Mouse (Mus musculus): ENCODE measurements around the gene Fars2. TPM values are rescaled to one million over a fixed set of nuclear protein-coding genes. Genes with fewer than 3 reads are reported as not detected.
A peak's percentile ranks its signal among the peaks of the same experiment; 100 is the strongest.

Gene Fars2
- total RNA-seq, 1 experiment from 2014 or later, result 25.7 TPM

GRCm38 (mm10) chr13:36528223-36528895 lies 411.1 kb downstream of the Fars2 start:
- no peak for ATAC-seq (replicated peaks; ENCODE audit: insufficient number of reproducible peaks, low FRiP score, low TSS enrichment, poor library complexity, severe bottlenecking)

- ATAC-seq (replicated peaks; ENCODE audit: insufficient number of reproducible peaks, low FRiP score, low TSS enrichment, poor library complexity, severe bottlenecking), result no peak
Measured at GRCm38 (mm10) chr13:36529467-36530039, 412.3 kb downstream of the Fars2 start.

- ATAC-seq (replicated peaks; ENCODE audit: insufficient number of reproducible peaks, low FRiP score, low TSS enrichment, poor library complexity, severe bottlenecking), result no peak
Measured at GRCm38 (mm10) chr13:36530852-36531251, 413.6 kb downstream of the Fars2 start.

GRCm38 (mm10) chr13:36531893-36532292 lies 414.7 kb downstream of the Fars2 start:
- no peak for ATAC-seq (replicated peaks; ENCODE audit: insufficient number of reproducible peaks, low FRiP score, low TSS enrichment, poor library complexity, severe bottlenecking)

- ATAC-seq (replicated peaks; ENCODE audit: insufficient number of reproducible peaks, low FRiP score, low TSS enrichment, poor library complexity, severe bottlenecking), result no peak
Measured at GRCm38 (mm10) chr13:36533071-36533470, 415.9 kb downstream of the Fars2 start.

- no peak for ATAC-seq (replicated peaks; ENCODE audit: insufficient number of reproducible peaks, low FRiP score, low TSS enrichment, poor library complexity, severe bottlenecking)
Measured at GRCm38 (mm10) chr13:36533518-36533917, 416.3 kb downstream of the Fars2 start.

GRCm38 (mm10) chr13:36533966-36534540 lies 416.8 kb downstream of the Fars2 start:
- peak; percentile 62 for ATAC-seq (replicated peaks; ENCODE audit: insufficient number of reproducible peaks, low FRiP score, low TSS enrichment, poor library complexity, severe bottlenecking)

GRCm38 (mm10) chr13:36537580-36537979 lies 420.4 kb downstream of the Fars2 start:
- ATAC-seq (replicated peaks; ENCODE audit: insufficient number of reproducible peaks, low FRiP score, low TSS enrichment, poor library complexity, severe bottlenecking), result no peak

GRCm38 (mm10) chr13:36538385-36538784 lies 421.2 kb downstream of the Fars2 start:
- no peak for ATAC-seq (replicated peaks; ENCODE audit: insufficient number of reproducible peaks, low FRiP score, low TSS enrichment, poor library complexity, severe bottlenecking)

- no peak for ATAC-seq (replicated peaks; ENCODE audit: insufficient number of reproducible peaks, low FRiP score, low TSS enrichment, poor library complexity, severe bottlenecking)
Measured at GRCm38 (mm10) chr13:36540231-36540630, 423.0 kb downstream of the Fars2 start.

- no peak for ATAC-seq (replicated peaks; ENCODE audit: insufficient number of reproducible peaks, low FRiP score, low TSS enrichment, poor library complexity, severe bottlenecking)
Measured at GRCm38 (mm10) chr13:36541287-36541780, 424.1 kb downstream of the Fars2 start.

GRCm38 (mm10) chr13:36550694-36551093 lies 433.5 kb downstream of the Fars2 start:
- no peak for ATAC-seq (replicated peaks; ENCODE audit: insufficient number of reproducible peaks, low FRiP score, low TSS enrichment, poor library complexity, severe bottlenecking)

GRCm38 (mm10) chr13:36552522-36553246 lies 435.5 kb downstream of the Fars2 start:
- ATAC-seq (replicated peaks; ENCODE audit: insufficient number of reproducible peaks, low FRiP score, low TSS enrichment, poor library complexity, severe bottlenecking), result no peak

GRCm38 (mm10) chr13:36553247-36553642 lies 436.0 kb downstream of the Fars2 start:
- no peak for ATAC-seq (replicated peaks; ENCODE audit: insufficient number of reproducible peaks, low FRiP score, low TSS enrichment, poor library complexity, severe bottlenecking)

GRCm38 (mm10) chr13:36554743-36555142 lies 437.5 kb downstream of the Fars2 start:
- ATAC-seq (replicated peaks; ENCODE audit: insufficient number of reproducible peaks, low FRiP score, low TSS enrichment, poor library complexity, severe bottlenecking), result no peak

GRCm38 (mm10) chr13:36562447-36563441 lies 445.5 kb downstream of the Fars2 start:
- no peak for ATAC-seq (replicated peaks; ENCODE audit: insufficient number of reproducible peaks, low FRiP score, low TSS enrichment, poor library complexity, severe bottlenecking)

GRCm38 (mm10) chr13:36564764-36565315 lies 447.6 kb downstream of the Fars2 start:
- no peak for ATAC-seq (replicated peaks; ENCODE audit: insufficient number of reproducible peaks, low FRiP score, low TSS enrichment, poor library complexity, severe bottlenecking)

- ATAC-seq (replicated peaks; ENCODE audit: insufficient number of reproducible peaks, low FRiP score, low TSS enrichment, poor library complexity, severe bottlenecking), result no peak
Measured at GRCm38 (mm10) chr13:36576781-36577180, 459.6 kb downstream of the Fars2 start.
